Mouse (Mus musculus) heart, postnatal 0 days (tissue): ENCODE data around the gene Smad6.

Experiments used
- CTCF ChIP-seq: IDR thresholded peaks from 2 replicates; pipeline ENCODE4 v1.5.1; 2016; ENCODE audit warnings: antibody characterized with exemption, control low read depth, low read depth
- EP300 ChIP-seq: IDR thresholded peaks from 2 replicates; pipeline ENCODE4 v1.6.1; 2016; ENCODE audit warnings: antibody characterized with exemption, low read depth

- TF ChIP-seq EP300, result no peak
- TF ChIP-seq CTCF, result no peak
Observed at GRCm38 (mm10) chr9:63965579-63965981, 56.3 kb downstream of the Smad6 start.
